Mouse (Mus musculus): Measurements from ENCODE around the gene Olfr916. TPM values are rescaled to one million over a fixed set of nuclear protein-coding genes. Genes with fewer than 3 reads are reported as not detected.

Olfr916 gene
- total RNA-seq (2023): not detected

DNA sequence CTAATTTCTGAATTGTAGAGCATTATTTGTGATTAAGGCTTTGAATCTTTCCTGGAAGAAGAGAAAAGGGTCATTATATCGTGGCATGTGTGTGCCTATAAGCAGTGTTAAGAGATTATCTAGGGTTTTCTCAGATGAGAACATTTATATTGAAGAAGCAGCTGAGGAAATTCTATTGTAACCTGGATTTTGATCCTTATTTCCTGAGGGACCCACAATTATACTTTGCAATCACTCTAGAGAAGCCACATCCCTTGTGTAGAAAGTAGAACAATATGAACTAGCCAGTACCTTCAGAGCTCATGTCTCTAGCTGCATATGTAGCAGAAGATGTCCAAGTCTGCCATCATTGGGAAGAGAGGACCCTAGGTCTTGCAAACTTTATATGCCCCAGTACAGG is at the start of gene Olfr916:
Gene Olfr916 (minus strand): TSS at position 101 of the 400 bp plus-strand sequence.

DNA sequence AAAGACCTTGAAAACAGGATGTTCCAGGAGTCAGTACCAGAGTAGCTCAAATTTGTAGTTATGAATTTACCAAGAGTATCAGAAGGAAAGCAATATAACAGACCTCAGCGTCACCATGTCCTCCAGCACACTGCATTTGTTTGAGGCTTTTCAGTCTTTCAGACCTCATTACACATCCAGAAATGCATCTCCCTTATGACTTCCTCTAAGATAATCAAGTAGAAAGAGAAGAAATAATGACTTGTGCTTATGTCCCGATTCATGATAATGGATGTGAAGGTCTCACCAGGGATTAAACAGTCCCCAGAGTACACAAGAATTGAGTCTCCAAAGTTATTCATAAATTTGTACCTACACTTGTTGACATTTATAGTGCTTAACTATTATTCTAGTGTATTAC is 14.8 kb upstream of the Olfr916 start, which contains the start of gene Olfr918:
Gene Olfr918 (minus strand): TSS at position 101 of the 400 bp plus-strand sequence.

GRCm38 (mm10) chr9:38665742-38666141 is 6.1 kb upstream of the Olfr916 start, which contains the start of gene Olfr917:
Gene Olfr917, minus strand, starts transcription at chr9:38665842.

Other genes with a start within 250 kb of the Olfr916 start
- gene Olfr901, start 230.4 kb downstream of the Olfr916 start, total RNA-seq (2023): not detected
- gene Olfr902, start 212.2 kb downstream of the Olfr916 start, total RNA-seq (2023): not detected
- gene Olfr904, start 196.7 kb downstream of the Olfr916 start, total RNA-seq (2023): not detected
- not detected for gene Olfr905, start 188.8 kb downstream of the Olfr916 start, total RNA-seq (2023)
- gene Olfr906, start 172.8 kb downstream of the Olfr916 start, total RNA-seq (2023): not detected
- not detected for gene Olfr907, start 164.1 kb downstream of the Olfr916 start, total RNA-seq (2023)
- gene Olfr911-ps1, start 138.3 kb downstream of the Olfr916 start, total RNA-seq (2023): not detected
- not detected for gene Olfr910, start 122.0 kb downstream of the Olfr916 start, total RNA-seq (2023)
- not detected for gene Olfr912, start 79.7 kb downstream of the Olfr916 start, total RNA-seq (2023)
- gene Olfr913, start 67.1 kb downstream of the Olfr916 start, total RNA-seq (2023): not detected
- gene Olfr914, start 54.8 kb downstream of the Olfr916 start, total RNA-seq (2023): not detected
- gene Olfr917, start 6.0 kb upstream of the Olfr916 start, total RNA-seq (2023): not detected
- gene Olfr918, start 14.7 kb upstream of the Olfr916 start, total RNA-seq (2023): not detected
- not detected for gene Olfr919, start 43.8 kb upstream of the Olfr916 start, total RNA-seq (2023)
- gene Vwa5a, start 58.4 kb upstream of the Olfr916 start, total RNA-seq (2023): 1 to 10 TPM; 6.2 to 9.1 TPM
- not detected for gene Olfr920, start 92.4 kb upstream of the Olfr916 start, total RNA-seq (2023)
- not detected for gene Olfr921, start 113.2 kb upstream of the Olfr916 start, total RNA-seq (2023)
- not detected for gene Olfr922, start 154.7 kb upstream of the Olfr916 start, total RNA-seq (2023)
- not detected for gene Olfr923, start 166.7 kb upstream of the Olfr916 start, total RNA-seq (2023)
- gene Olfr924, start 184.6 kb upstream of the Olfr916 start, total RNA-seq (2023): not detected
- not detected for gene Olfr26, start 195.2 kb upstream of the Olfr916 start, total RNA-seq (2023)
- gene Olfr926, start 217.3 kb upstream of the Olfr916 start, total RNA-seq (2023): not detected

Data from B cell, adult 67 days (primary cell).